Mouse (Mus musculus) adipocyte (in vitro differentiated cells): ENCODE measurements around the gene Rpl7l1.
"Not testable (repeated sequence)": the region's sequence is repeated elsewhere in the genome, so short reads cannot be mapped to it uniquely, and the experiment has no call there.

ENCODE experiments used
- DNase-seq: peaks from one replicate; pipeline ENCODE4 v3.0.0-alpha.2; 2016; ENCODE audit warnings: low spot score

Rpl7l1 gene

DNA sequence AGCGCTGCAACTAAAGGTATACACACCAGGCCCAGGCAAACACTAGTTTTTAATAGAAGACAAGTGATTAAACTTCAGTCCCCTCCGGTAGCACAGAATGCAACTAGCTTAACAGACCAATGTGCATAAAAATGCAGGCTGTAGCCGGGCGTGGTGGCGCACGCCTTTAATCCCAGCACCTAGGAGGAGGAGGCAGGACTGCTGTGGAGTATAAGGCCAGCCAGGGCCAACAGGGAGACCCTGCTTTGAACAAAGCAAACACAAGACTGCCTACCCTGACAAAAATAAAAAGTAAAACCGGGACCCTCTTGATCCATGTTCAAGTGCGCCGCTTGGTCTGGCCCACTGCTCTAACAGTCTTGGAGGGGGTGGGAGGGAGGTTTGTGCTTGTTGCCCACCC is 7.4 kb downstream of the Rpl7l1 start:
- no peak for DNase-seq

DNA sequence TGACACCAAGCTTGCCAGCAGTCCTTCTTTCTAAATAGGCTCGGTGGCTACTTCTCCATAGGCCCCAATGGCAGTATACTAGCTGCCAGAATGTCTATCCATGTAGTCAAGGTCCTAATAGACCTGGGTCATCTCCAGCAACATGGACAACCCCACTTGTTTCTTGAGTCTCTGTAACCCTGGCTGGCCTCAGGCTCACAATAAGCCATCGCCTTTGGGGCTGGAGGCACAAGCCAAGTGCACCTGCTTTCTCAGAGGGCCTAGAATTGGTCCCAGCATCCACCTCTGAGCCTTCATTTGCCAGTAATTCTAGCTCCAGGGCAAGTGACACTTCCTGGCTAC is 8.4 kb downstream of the Rpl7l1 start:
- DNase-seq = no peak

DNA sequence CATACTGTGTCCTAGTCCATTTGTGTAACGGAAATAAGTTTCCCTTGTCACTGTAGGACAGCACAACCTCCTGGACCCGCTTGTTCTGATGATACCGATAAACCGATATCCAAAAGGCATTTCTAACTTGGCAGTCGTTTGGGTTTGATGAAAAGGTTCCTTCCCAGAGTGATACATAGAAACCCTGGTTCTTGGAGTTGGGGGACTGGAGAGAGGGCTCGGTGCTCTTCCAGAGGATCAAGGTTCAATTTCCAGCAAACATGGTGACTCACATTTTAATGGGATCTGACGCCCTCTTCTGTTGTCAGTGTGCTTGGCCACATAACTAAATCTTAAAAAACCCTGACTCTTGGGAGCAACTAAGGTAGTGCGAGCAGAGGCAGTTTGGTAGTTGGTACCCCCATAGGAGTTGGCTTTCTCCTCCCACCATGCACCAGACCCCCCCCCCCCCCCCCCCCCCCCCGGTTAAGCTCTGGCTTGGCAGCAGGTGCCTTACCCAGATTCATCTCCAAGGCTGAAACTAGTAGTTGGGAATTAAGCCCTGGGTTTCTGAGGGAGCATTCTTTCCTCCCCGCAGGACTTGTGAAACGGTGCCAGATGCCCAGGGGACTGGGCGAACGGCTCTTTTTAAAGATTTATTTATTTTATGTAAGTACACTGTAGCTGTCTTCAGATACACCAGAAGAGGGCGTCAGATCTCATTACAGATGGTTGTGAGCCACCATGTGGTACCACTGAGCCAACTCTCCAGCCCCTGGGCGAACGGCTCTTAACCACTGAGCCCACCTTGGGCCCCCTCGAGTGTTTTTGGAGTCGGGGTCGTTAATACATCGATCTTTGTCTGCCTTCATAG is 9.0 kb downstream of the Rpl7l1 start:
- peak; percentile 67 for DNase-seq

DNA sequence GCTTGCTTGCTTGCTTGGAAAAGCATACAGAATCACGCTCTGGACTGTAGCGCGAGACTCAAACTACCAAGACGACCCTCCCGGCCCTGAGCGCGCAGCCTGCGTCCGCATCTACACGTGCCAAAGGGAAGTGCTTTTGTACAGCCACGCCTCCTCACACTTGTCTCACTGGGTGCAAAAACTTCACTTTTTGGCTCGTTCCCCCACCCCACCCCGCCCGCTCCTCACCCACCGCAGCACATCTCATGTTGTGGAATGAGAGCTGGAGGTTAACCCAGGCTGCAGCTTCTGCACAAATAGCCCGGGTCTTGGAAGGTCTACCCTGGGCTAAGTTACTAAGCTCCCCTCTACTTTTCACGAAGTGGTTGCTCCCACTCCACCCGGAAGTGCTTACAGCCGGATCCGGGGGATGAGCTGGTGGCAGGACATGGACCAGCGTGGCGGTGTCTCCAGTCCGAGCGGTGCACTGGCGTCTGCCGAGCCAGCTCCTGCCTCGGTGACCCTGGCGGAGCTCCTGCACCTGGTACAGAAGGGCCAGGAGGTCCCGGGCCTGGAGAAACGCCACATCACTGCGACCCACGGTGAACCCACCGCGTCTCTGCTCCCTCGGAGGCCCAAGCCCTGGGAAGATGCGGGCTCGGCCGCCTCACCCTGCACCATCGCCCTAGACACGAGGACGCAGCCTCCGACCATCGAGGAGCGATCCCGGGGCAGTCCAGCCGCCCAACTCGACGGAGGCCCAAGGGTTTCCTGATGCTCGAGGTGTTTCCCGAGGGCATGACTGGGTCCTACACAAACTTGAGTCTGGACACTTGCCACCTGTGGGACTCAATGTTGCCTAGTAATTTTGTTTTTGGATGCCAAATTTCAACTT is 9.8 kb downstream of the Rpl7l1 start, which contains the start of gene 2310039H08Rik:
TSS of gene 2310039H08Rik (plus strand) at position 232 of the 874 bp plus-strand sequence.
- DNase-seq = peak; percentile 92

DNA sequence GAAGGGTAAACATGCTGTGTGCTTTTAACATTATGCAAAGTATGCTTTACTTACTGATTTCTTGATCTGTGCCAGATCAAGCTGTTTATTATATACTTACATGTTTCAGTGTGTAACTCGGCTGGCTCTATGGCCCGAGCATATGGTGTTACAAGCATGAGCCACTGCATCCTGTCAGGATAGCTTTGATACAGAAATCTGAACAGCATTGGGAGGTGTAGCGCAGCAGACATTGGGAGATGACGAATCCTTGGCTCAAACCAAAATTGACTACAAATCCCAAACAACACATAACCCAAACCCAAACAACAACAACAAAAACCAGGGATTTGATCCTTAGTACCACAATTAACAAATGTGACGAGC is 10.5 kb downstream of the Rpl7l1 start:
- no peak for DNase-seq

DNA sequence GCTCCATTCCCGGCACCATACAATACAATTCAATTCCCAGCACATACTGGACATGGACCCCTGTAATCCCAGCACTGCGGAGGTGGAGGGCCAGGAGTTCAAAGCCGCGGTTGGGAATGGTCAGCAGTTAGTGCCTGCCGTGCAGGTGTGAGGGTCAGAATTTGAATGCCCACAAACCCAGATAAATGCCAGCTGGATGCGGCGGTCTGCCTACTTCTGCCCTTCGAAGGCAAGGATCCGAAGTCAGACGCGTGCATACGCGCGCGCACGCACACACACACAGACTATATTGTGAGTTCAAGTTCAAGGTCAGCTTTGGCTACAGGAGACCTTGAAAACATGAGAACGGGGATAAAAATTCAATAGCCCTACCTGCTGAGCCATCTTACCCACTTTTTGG is 10.9 kb downstream of the Rpl7l1 start:
- no peak for DNase-seq

DNA sequence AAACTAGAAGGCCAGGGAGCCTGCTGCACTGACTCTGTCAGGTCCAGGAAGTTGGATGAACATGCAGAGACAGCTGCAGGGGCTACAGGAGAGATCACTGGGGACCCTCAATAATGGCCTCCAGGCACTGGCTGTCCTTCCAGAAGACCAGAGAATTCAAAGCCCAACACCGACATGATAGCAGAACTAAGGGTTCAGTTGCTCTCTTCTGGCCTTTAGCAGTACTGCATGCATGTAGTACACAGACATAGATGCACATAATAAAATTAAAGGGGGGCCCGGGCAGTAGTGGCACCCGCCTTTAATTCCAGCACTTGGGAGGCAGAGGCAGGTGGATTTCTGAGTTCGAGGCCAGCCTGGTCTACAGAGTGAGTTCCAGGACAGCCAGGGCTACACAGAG is 11.4 kb downstream of the Rpl7l1 start:
- no peak for DNase-seq

DNA sequence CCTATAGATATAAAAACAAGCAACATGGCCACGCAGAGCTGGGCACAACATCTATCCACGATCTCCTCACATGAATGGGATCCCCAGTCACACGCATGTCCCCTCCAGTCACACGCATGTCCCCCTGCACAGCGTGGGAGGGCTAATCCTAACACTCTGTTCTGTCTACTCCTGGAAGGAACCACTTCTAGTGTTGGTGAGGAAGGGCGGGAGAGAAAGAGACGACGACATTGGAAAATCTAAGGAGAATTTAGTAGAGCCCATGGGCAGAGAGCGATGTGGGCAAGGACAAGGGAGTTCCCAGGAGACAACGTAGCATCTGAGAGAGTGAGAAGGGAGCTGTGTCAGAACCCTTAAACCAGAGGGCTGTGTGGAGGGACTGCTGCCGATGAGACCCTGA is 11.9 kb downstream of the Rpl7l1 start:
- no peak for DNase-seq

DNA sequence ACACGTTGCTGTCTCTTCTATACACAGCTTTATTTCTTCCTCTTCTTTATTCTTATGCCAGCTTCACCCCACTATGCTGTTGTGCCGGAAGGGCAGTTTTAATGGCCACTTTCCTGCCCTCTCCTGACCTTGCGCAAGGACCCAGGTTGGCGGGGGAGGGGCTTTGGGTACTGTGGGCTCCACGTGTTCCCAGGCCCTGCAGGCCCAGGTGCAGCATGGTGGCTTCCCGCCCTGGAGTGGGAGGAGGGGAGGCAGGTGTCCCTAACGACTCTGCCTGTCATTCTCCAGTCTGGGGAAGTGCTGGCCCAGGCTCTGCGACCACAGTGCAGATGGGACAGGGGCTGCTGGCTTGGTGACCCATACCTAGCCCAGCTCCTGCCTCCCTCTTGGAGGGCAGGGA is 14.6 kb downstream of the Rpl7l1 start:
- DNase-seq = no peak

DNA sequence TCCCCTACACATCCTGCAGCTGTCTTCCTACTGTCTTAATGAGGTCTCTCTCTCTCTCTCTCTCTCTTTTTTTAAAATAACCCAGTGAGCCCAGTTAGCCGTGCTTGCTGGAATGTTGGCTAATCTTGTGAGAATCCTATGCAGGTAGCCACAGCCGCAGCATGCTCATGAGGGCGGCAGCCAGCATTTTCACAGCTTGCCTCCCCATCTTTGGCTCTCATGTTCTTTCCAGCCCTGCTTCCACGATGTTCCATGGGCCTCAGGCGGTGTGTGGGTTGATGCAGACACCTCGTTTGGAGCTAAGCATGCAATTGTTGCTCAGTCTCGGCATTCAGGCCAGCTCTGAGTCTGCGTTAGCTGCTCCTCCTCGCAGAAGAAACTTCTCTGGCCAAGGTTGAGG is 17.6 kb downstream of the Rpl7l1 start:
- DNase-seq = not testable (repeated sequence)

DNA sequence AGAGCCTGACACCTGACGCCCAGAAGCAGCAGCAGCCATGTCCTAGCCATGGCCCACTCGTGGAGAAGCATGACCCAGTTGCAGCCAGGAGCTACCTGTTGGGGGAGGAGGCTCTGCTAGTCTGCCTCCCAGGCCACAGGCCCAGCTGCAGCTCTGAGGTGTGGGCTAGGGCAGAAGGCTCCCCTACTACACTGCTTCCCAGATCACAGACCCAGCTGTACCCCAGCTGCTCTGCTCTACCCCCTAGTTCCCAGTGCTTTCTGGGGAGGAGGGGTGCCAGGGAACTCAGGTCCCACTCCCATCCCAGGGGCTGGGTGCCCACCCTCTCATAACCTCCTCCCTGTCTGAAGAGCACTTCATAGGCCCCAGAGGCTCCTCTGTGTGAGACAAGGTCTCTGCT is 18.9 kb downstream of the Rpl7l1 start, which contains the start of gene Ptcra:
TSS of gene Ptcra (minus strand) at position 169 of the 400 bp plus-strand sequence.
- DNase-seq = no peak

DNA sequence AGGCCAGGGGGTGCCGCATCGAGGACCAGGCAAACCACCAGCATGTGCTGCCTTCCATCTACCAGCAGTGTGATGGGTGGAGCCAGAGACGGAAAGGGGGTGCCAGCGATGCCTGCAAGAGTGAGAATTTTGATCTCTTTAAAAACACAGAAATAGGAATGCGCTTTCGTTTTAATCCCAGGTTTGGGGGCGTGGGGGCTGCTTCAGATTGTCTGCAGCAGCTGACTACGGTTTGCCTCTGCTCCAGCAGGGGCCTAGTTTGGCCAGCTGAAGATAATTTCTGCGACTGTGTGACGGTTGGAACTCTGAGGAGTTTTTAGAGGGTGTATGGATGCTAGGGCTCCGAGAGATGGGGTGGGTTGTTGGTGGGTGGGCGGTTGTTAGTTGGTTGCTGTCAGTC is 23.7 kb downstream of the Rpl7l1 start:
- DNase-seq = no peak

DNA sequence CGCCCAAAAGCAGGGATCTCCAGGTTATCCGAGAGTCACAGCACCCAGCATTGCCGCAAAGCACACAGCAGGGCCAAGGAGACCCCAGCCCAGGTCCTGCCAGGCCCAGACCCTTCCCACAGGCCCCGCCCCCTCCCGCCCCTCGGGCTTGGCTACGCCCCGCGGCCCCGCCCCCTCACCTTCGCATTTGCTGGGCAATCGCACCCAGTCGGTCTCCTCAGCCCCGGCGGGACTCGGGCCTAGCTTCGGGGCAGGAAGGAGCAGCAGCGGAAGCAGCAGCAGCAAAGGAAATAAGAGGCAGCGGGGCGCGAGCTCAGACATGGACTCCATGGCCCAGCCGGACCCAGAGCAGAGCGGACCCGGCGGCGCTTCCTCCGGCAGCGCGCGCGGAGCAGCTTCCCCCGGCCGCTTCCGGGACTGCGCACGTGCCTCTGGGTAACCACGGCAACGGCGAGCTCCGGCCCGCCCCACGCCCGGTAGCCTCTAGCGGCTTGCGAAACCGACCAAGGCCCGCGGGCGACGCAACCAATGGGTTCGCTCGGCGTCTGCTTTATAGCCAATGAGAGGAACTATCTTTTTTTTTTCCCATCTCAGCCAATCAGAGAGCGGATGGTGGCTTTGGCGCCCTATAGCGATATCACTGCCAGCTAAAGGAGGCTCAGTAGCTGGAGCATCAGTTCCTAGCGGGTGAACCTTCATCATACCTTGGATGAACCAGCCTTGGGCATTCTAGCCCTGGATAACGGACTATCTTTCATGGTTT is 30.5 kb downstream of the Rpl7l1 start, which contains the start of gene Cnpy3:
TSS of gene Cnpy3 (minus strand) at position 421 of the 763 bp plus-strand sequence.
- DNase-seq = peak; percentile 97

DNA sequence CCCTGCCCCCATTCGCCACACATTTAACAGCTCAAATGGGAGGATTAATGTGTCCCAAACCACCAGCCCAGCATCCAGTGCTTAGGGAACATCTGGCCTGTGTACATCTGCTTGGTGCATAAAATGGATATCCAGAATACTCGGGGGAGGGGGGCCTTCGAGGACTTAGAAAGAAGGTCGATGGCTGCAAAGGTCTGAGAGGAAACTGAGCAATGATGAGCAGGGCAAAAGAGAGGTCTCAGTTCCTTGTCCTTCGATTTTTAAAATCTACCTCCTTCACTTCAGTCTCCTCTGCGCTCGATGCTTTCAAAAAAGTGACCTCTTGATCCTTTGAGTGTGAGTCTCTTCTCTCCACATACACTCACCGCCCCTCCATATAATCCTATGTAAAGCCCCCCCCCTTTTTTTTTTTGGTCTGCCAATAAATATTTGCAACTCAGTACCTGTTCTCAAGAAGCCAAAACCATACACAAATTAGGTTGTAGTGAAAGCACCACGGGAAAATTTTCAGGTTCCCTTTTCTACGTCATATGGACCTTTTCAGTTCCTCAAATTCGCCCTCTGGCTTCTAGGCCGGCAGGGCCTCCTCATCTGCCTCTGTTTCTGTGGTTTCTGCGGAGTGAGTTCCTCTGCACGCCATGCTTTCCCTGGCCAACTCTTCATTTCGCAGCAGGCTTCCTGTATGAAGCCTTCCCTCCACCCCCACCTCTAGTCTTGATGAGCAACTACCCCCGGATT is 31.2 kb downstream of the Rpl7l1 start:
- DNase-seq = no peak

DNA sequence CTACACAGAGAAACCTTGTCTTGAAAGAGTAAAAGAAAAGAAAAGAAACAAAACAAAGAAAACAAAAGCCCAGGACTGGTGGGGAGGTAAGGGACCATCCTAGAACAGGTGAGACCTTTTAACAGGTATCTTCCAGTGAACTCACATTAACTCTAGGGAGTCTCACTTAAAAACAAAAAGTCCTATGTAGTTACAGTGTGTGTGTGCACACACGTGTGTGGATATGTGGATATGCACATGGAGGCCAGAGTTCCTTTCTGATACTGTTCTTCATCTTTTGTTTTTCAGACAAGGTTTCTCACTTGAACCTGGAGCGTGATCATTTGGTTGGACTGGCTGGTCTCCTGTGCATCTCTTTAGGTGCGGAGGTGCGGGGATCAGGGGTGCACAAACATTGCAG is 31.9 kb downstream of the Rpl7l1 start:
- no peak for DNase-seq

DNA sequence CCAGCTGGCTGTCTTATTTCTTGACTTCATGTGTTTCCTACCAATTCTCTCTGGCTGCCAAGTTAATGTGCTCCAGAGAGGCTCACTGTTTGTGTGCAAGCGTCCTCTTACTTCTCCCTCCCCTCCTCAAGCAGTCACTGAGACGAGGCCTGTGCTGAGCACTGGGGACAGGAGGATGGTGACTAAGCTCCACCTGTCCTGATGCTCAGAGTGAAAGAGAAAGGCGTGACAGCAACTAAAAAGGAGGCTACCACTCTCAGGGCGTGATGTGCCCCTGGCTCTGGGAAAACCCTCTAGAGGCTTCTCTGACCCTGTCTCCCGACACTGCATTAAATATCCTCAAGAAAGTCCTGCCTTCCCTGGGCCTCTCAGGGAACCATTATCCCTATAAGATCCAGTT is 33.2 kb downstream of the Rpl7l1 start:
- DNase-seq = no peak

DNA sequence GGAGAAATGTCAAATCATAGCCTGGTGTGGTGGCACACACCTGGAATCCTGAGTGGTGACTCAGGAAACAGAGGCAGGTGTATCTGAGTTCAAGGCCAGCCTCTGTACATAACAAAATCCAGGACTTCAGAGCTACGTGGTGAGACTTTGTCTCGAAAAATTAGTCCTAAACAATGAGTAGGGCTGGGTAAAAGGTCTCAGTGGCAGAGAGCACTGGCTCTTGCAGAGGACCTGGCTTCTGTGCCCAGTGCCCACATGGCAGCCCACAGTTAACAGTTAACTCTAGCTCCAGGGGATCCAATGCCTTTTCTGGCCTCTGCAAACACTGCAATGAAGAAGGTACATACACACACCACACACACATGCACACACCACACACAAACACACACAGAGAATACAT is 34.7 kb downstream of the Rpl7l1 start:
- peak; percentile 55 for DNase-seq

DNA sequence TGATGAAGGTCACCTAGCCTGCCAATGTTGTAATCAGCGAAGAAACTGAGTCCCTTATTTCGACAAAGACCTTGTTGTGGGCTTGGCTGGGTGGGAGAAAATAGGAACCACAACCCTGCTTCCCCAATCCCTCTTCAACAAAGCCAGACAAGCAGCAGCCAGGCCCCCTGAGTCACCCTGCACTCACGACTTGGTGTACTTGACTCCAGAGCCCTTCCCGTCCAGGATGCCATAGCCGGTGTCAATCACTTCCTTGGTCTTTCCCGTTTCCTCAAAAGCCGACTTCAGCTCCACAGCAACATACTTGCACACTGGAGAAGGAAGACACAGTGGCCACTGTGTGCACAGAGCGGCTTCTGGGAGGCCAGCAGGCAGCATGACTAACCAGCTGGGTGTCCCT is 35.2 kb downstream of the Rpl7l1 start:
- no peak for DNase-seq

DNA sequence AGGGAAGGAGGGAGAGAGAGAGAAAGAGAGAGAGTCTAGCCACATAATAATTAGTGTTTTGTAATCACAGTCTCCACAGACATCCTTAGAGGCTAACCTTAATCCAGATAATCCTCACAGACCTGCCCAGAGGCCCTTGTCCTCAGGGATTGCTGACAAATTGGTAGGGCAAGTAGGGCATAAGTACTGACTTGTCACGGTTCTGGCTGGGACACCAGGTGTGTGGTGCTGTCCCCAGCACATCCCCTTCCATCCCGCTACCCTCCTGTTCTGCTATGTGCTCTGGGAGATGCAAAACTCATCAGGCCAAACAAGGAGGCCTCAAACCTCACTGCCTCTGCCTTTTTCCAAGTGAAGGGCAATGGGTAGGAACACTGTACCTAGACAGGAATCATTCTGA is 37.0 kb downstream of the Rpl7l1 start:
- no peak for DNase-seq

DNA sequence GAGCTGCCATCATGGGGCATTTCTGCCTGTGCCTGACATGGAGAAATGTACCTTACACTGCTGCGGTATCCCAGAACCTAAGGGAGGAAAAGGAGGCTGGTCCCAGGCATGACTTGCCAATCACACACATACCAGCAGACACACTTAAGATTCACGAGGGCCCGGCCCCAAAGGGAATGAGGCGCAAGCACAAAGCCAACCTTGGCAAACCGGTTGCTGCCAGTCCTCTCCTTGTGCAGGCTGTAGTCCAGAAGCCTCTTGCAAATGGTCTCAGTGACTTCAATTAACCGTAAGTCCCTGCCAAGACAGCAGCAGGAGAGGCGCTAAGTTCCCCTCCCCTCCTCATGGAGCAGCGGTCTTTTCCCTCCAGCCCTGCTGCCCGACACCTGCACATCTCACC is 39.5 kb downstream of the Rpl7l1 start:
- peak; percentile 57 for DNase-seq

DNA sequence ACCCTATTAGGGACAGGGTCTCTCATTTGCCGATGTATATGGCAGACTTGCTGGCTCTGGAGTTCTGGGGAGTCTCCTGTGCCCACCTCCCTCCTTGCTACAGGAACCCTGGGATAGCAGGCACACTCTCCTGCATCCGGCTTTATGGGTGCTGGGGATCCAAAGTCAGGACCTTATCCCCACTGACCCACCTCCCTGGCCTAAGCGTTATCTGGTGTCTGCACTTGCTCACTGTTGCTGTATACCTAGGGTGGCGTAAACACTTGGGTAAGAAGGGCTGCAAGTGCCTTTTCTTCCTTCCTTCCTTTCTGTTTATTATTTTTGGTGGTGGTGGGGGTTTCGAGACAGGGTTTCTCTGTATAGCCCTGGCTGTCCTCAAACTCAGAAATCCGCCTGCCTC is 41.2 kb downstream of the Rpl7l1 start:
- DNase-seq = no peak

DNA sequence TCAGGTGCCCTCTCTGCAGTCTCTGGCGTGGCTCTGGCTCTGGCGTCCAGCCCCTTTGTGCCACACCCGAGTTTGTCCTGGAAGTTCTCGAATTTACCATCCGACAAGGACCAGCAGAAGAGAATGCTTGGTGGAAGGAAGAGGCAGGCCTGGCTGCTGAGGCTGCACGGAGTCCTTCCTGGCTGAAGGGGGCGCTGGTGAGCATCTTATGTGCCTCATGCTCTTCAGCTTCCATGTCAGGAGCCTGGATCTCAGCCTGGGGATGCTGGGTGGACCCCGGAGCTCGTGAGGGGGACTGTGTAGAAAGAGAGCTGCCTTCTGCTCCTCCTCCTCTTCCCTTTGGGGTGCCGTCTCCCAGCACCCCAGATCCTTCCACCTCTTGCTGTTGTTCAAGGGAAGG is 46.3 kb downstream of the Rpl7l1 start:
- no peak for DNase-seq
